Mouse (Mus musculus) adrenal gland, adult (tissue): ENCODE measurements around the gene Vgll4.

ENCODE experiments used
- DNase-seq, 2 experiments: peaks; one replicate each; pipeline ENCODE4 v3.0.0; 2022 to 2023; ENCODE audit warnings: low spot score in 1 of 2; ENCODE audit not compliant: inconsistent age in 2 of 2

The Vgll4 gene

DNA sequence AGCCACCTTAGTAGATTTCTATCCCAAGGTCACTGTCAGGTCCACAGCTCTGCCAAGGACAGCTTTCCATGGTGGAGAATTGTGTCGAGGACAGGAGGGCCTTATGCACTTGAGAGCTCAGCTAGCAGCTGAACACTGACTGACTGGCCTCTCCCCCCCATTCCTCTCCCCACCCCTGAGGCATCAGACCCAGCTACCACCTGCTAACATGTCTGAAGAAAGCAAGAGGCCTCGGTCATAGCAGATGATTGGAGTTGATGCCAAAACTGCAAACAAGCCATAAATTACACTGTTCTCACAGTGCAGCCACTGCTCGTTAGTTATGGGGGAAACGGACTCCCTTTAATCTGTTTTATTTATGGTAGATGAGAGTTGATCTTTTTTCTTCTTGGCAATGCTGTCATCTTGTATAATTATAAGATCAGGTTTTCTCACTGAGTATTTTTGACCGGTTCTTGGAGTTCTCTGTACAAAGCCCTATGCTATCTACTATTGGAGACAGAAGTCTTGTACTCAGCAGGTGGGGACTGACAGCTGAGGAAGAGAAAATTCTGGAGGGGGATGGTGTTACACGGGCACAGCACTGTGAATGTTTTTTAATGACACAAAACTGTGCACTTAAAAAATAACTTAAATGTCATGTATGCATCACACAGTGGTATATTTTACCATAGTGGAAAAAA, 155.5 kb downstream of the Vgll4 start:
- peak; percentile 45 to 79 for DNase-seq

DNA sequence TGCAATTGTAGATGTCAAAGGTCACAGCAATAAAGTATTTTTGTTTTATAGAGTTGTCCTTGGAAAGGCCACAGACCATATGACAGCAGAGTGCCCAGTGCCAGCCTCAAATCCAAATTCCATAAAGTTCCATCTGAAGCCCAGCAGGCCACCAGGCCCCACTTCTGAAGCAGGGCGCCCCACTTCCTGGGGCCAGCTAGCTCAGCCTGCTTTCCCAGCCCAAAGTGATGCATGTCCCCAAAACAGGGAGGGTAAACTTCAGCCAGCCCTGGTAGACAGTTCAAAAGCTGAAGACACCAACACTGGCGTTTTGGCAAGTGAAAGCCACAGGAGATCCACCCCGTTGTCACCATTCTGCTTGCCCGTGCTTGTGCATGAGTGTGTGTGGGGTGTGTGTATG, 157.0 kb downstream of the Vgll4 start:
- peak in 1 of 2 experiments; percentile 37 for DNase-seq

DNA sequence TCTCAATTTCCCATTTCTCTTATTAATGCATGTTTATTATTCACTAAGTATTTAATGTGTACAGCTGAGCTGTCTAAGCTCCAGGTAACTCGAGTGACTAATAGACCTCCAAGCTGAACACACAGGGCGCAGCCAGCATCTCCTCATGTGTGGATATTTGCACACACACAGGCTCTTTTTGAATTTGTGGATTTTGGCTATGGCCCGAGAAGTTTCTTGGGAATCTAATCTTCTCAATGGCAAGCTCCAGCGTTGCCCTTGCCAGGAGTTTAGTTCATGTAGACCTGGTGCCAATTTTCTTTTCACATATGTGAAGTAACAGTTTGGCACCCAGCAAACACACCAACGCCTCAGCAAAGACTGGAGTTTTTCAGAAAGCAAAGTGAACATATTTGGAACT, 157.5 kb downstream of the Vgll4 start:
- peak; percentile 32 to 89 for DNase-seq
